Mouse (Mus musculus) thymus, postnatal 14 days (tissue): ENCODE data around the gene Pex7.
A peak's percentile ranks its signal among the peaks of the same experiment; 100 is the strongest.

Experiments used
- DNase-seq: peaks from one replicate; pipeline ENCODE4 v3.0.0; 2021

Pex7 gene

DNA sequence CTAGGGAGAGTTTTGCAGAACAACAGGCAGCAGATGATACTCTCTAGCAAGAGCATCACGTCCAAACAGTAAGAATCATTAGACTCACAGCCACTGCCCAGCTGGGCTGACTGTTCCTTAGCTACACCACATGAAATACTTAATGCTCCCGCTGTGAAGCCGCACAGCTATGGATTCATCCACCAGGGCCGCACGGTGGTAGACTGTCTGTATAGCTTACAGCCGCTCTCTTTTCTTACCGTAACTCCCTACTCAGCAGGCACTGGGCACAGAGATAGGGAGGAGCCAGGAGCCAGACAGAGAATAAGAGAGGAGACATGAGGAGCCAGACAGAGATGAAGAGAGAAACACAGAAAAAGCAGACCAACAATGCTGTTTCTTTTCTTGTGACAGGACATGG is 30.8 kb downstream of the Pex7 start:
- DNase-seq: no peak

DNA sequence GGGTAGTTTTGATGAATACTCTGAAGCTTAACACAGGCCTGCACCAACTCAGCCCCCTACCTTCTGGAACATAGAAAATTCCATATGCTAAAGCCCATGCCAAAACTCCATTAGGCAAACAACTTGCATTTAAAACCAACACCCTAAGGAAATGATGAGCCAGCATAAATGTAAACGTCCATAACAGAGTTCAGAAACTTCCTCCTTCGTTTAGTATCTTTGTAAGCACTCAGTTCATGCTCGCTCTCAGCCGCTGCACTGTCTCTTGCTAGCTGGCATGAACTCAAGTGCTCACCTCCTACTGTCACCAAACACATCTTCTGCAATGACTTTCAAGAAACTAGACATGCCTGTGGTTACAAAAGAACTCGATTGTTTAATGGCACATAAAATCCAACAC is 32.1 kb downstream of the Pex7 start:
- DNase-seq: no peak

- no peak for DNase-seq
These were observed 51.7 kb downstream of the Pex7 start for GRCm38 (mm10) chr10:19855597-19856306.

DNA sequence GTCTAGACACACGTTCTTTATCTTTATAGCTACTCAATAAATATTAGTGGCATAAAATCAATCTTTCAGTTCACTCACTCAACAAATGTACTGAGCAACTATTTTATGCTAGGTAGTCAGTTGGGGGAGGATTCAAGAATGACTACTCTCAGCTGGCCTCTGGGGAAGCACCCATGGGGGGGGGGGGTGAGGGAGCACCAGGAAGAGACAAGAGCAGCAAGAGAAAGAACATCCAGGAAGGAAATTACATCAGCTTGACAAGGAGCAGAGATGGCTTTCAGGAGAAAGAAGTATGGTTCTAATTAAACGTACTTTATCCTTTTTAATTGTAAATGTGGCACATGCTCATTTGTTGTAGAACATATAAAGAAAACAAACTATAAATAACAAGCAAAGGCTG is 53.9 kb downstream of the Pex7 start:
- no peak for DNase-seq

- DNase-seq: no peak
These were observed 54.7 kb downstream of the Pex7 start for GRCm38 (mm10) chr10:19852776-19853175.

DNA sequence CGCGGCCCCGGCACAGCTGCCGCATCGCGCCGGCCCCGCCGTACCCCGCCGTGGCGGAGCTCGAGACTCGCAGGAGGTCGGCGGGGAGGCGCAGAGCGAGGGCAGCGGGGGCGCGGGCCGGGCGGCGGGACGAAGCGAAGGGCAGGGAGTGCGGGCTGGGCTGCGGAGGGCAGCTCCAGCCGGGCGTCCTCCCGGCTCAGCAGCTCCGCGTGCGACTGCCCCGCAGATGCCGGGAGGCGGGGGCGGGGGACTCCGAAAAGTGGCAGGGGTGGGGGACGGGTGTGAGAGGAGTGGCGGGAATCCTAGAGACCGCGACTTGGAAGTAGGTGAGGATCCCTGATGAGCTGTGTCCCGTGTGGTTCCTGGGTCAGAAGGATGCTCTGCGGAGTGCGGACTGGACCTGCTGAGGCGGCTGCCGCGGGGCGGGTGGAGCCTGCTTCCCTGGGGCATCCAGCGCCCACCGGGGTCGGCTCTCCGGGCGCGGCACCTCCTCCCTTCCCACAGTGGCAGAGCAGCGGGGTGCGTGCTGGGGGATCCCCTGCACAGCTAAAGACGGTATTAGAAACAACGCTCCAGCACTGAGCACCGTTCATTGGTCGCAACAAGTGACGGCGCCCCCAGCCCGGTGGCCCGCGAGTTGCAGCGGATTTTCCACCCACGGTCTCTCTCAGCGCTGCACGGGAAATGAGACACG is 56.3 kb downstream of the Pex7 start, which contains the start of gene Slc35d3:
Gene Slc35d3 (minus strand): TSS at position 462 of the 694 bp plus-strand sequence.
- peak; percentile 77 for DNase-seq

DNA sequence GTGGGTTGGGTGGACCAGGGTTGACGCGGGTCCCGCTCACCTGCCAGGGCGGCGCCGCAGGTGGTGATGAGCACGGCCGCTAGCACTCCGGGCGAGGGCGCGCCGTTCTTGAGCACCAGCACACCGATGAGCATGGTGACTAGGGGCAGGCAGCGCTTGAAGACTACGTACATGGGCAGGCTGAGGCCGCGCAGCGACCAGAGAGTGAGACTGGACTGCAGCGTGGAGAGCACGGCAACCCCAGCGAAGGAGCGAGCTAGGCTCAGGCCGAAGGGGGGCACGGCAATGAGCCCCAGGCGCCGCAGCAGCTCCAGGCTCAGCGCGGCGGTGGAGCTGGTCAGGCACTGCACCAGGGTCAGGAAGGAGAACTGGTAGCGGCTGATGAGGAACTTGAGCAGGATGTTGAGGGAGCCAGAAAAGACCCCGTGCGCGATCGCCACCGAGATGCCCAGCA is 56.9 kb downstream of the Pex7 start:
- DNase-seq: peak; percentile 38

- peak; percentile 27 for DNase-seq
These were observed 57.6 kb downstream of the Pex7 start for GRCm38 (mm10) chr10:19849771-19850365.

DNA sequence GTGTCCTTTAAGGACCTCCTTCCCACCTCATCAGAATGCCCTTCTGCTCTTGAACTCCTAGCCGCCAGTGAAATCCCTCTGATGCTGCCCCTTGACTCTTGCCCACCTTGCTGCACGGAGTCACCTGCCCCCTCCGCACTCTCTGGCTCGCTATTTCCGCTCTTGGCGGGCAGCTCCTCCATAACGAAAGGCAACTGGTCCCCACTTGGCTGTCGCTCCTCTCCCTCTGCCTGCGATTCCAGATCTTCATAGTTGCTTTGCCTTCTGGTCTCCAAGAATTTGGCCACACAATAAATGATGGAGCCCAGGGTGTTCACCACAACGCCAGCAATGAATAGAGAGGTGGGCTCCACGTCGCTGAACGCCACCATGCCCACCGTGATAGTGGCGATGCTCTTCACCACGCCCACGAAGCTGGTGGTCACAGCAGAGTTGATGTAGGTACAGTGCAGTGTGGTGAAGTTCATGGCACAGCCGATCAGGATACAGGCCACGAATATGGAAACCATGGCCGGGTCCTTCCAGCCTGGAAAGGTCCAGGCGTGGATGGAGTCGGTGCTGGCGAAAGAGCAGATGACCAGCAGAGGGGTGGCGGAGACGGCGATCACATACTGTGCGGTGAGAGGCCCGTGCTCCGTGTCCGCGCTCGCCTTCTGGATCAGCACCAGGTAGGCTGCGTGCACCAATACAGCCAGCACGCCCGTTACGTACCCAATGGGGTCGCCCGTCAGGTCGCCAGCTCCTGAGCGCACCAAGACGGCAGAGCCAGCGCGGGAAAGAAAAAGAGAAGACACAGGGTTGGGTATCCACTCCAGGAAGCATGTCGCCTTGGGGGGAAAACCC is 58.3 kb downstream of the Pex7 start:
- peak; percentile 17 for DNase-seq

GRCm38 (mm10) chr10:19839836-19840235 is 67.7 kb downstream of the Pex7 start:
- DNase-seq: no peak

GRCm38 (mm10) chr10:19835887-19836710 is 71.4 kb downstream of the Pex7 start:
- DNase-seq: no peak

- DNase-seq: no peak
These were observed 73.3 kb downstream of the Pex7 start for GRCm38 (mm10) chr10:19834222-19834621.

GRCm38 (mm10) chr10:19831072-19831849 is 76.2 kb downstream of the Pex7 start:
- DNase-seq: no peak

DNA sequence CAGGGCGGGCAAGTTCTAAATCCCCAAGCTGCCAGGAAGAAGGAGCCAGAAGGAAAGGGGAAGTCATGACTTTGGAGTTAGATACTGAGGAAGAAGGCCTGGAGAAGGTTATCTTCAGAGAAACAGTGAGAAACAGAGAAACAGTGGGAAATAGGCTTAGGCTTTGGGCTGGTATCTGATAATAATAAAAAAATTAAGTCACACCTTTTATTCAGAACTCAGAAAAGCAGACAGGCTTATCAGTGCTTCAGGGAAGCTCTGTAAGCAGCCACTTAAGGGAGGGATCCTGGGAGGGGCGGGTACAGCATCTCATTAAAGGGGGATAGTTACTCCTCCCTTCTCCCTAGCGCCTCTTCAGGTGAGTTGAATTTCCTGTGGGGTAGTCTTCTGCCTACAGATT is 86.5 kb downstream of the Pex7 start:
- DNase-seq: no peak

- DNase-seq: no peak
These were observed 88.7 kb downstream of the Pex7 start for GRCm38 (mm10) chr10:19818723-19819355.

DNA sequence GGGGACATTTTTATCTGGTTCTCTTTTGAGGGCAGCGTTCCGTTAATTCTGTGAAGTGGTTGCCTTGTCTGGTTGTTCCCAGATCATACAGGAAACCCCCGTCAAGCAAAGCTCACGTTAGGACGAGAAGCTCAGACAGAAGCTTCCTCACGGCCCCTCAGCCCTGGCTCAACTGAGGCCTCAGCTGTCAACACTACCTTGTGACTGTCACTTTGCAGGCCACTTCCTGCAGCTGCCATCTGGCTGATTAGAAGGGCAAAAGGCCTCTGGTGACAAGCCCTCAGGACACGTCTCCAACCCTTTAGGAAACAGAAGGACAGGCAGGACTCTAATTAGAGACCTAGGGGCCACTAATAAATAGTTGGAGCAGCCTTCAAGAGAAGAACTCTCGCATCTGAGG is 92.1 kb downstream of the Pex7 start:
- DNase-seq: no peak

GRCm38 (mm10) chr10:19811436-19812172 is 95.9 kb downstream of the Pex7 start:
- peak; percentile 48 for DNase-seq

- DNase-seq: no peak
These were observed 102.7 kb downstream of the Pex7 start for GRCm38 (mm10) chr10:19804763-19805162.
